Mouse (Mus musculus) yolk sac, embryonic 10.5 days (tissue): ENCODE results near the gene Prcd.
"Not testable (repeated sequence)": the region's sequence is repeated elsewhere in the genome, so short reads cannot be mapped to it uniquely, and the experiment has no call there.

ENCODE experiments used
- DNase-seq: peaks from one replicate; pipeline ENCODE4 v3.0.0-alpha.2; 2017; ENCODE audit warnings: low spot score

Prcd gene

GRCm38 (mm10) chr11:116649711-116650337 lies 3.5 kb upstream of the Prcd start:
- no peak for DNase-seq

GRCm38 (mm10) chr11:116650811-116651210 lies 2.5 kb upstream of the Prcd start:
- DNase-seq: no peak

- no peak for DNase-seq
Observed at GRCm38 (mm10) chr11:116651339-116651738, 2.0 kb upstream of the Prcd start.

- no peak for DNase-seq
Observed at GRCm38 (mm10) chr11:116652330-116653098, 820 bp upstream of the Prcd start.

- no peak for DNase-seq
Observed at GRCm38 (mm10) chr11:116653709-116654221, 431 bp downstream of the Prcd start.

GRCm38 (mm10) chr11:116654255-116654821 lies 1.0 kb downstream of the Prcd start, which contains the start of gene Cygb:
TSS of gene Cygb (minus strand) at chr11:116654313.
- no peak for DNase-seq

- DNase-seq: no peak
Observed at GRCm38 (mm10) chr11:116656348-116657191, 3.2 kb downstream of the Prcd start.

- DNase-seq: peak; percentile 93
Observed at GRCm38 (mm10) chr11:116657311-116658223, 4.2 kb downstream of the Prcd start.

GRCm38 (mm10) chr11:116658238-116658637 lies 4.9 kb downstream of the Prcd start:
- DNase-seq: no peak

- no peak for DNase-seq
Observed at GRCm38 (mm10) chr11:116659027-116659621, 5.8 kb downstream of the Prcd start.

- no peak for DNase-seq
Observed at GRCm38 (mm10) chr11:116660181-116660580, 6.8 kb downstream of the Prcd start.

- DNase-seq: no peak
Observed at GRCm38 (mm10) chr11:116661291-116661947, 8.1 kb downstream of the Prcd start.

GRCm38 (mm10) chr11:116661948-116662377 lies 8.6 kb downstream of the Prcd start:
- no peak for DNase-seq

GRCm38 (mm10) chr11:116665289-116665688 lies 12.0 kb downstream of the Prcd start:
- no peak for DNase-seq

- no peak for DNase-seq
Observed at GRCm38 (mm10) chr11:116666566-116666965, 13.2 kb downstream of the Prcd start.

GRCm38 (mm10) chr11:116667012-116667411 lies 13.7 kb downstream of the Prcd start:
- DNase-seq: not testable (repeated sequence)

- no peak for DNase-seq
Observed at GRCm38 (mm10) chr11:116667930-116668329, 14.6 kb downstream of the Prcd start.

GRCm38 (mm10) chr11:116668381-116668825 lies 15.1 kb downstream of the Prcd start:
- no peak for DNase-seq

- no peak for DNase-seq
Observed at GRCm38 (mm10) chr11:116668839-116669238, 15.5 kb downstream of the Prcd start.

GRCm38 (mm10) chr11:116669316-116669715 lies 16.0 kb downstream of the Prcd start:
- no peak for DNase-seq
